Mouse (Mus musculus): ENCODE data around the gene Usp8. TPM values are rescaled to one million over a fixed set of nuclear protein-coding genes. Genes with fewer than 3 reads are reported as not detected.

The Usp8 gene
- polyA plus RNA-seq, 1 experiment: 18.6 TPM

DNA sequence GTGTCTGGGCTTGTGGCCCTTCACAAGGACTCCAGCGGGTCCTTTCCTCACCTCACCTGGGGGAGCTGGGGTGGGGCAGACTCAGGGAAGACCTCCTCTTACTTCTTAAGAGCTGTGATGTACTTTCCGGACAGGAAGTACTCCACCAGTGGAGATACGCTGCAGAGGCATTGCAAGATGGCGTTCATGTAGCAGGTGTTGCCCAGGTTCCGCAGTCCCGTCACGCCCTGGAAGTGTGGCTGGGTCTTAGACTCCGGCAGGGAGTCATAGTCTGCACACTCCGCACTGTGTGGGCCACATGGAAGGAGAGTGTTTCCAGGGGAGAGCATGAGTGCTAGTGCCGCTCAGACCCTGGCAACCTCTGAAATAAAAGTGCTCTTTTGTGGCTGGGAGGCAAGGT, 73.2 kb downstream of the Usp8 start:
- Histone ChIP-seq H3K4me2 (ENCODE audit: low read depth) (no peak overlapping the region), H3ac (ENCODE audit: control insufficient read depth, insufficient read length) (no peak overlapping the region), H3K36me3 (ENCODE audit: control insufficient read depth, insufficient read depth) (no peaks in the 10 kb centered on the region), H3K27me3 (ENCODE audit: control insufficient read depth, insufficient read depth, insufficient read length) (no peaks in the 10 kb centered on the region), H3K4me3 (no peak overlapping the region), H3K79me2 (ENCODE audit: control insufficient read depth, insufficient read depth) (no peaks in the 10 kb centered on the region)
- TF ChIP-seq SRF (IDR thresholded peaks at IDR 0.05; ENCODE audit: control insufficient read depth, insufficient read length, low read depth): no peak
- no peak for TF ChIP-seq TCF3 (IDR thresholded peaks at IDR 0.05; ENCODE audit: insufficient read length, low read depth)
- TF ChIP-seq POLR2A (IDR thresholded peaks at IDR 0.05; ENCODE audit: insufficient read length, low read depth): no peak
- TF ChIP-seq REST (IDR thresholded peaks at IDR 0.05; ENCODE audit: insufficient read depth, insufficient read length): no peak
- no peak for TF ChIP-seq POLR2AphosphoS2 (IDR thresholded peaks at IDR 0.05; ENCODE audit: insufficient read length, low read depth)

DNA sequence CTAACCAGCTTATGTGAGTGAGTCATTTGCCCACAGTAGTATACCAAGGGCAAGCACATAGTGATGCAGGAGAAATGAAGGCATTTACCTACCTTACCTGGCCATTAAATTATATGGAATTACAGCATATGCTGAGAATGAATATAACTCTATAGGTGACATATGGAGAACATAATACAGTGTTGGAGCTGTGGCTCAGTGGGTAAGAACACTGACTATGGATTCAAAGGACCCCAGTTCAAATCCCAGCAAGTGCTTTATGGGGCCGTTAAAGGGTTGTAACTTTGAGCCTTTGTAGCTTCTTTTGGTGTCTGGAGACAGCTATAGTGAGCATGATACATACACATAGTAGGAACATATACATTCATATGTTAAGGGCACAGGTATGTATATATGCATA, 74.3 kb downstream of the Usp8 start:
- TF ChIP-seq MAX (IDR thresholded peaks at IDR 0.05; ENCODE audit: low read depth) (no peak), E2F4 (IDR thresholded peaks at IDR 0.05; ENCODE audit: insufficient read depth) (no peak), CEBPB (IDR thresholded peaks at IDR 0.05; ENCODE audit: insufficient read depth, poor library complexity, severe bottlenecking) (no peak), REST (IDR thresholded peaks at IDR 0.05; ENCODE audit: insufficient read depth, insufficient read length) (no peak), MYOD1 (IDR thresholded peaks at IDR 0.05; ENCODE audit: control insufficient read depth in 1 of 3, insufficient read length in 2 of 3, low read depth in 2 of 3) (no peak), TCF3 (IDR thresholded peaks at IDR 0.05; ENCODE audit: insufficient read length, low read depth) (no peak), POLR2AphosphoS2 (IDR thresholded peaks at IDR 0.05; ENCODE audit: insufficient read length, low read depth) (no peak), TCF12 (IDR thresholded peaks at IDR 0.05; ENCODE audit: insufficient read depth, poor library complexity, severe bottlenecking) (no peak), SRF (IDR thresholded peaks at IDR 0.05; ENCODE audit: control insufficient read depth, insufficient read length, low read depth) (no peak), POLR2A (IDR thresholded peaks at IDR 0.05; ENCODE audit: insufficient read length, low read depth) (no peak), MYOG (IDR thresholded peaks at IDR 0.05; ENCODE audit: control insufficient read depth in 1 of 3, insufficient read depth in 1 of 3, insufficient read length in 2 of 3, low read depth in 2 of 3) (no peak), USF1 (IDR thresholded peaks at IDR 0.05; ENCODE audit: low read depth) (no peak)
- H3K4me3 ChIP-seq: no peak overlapping the region
- no peak overlapping the region for H3ac ChIP-seq (ENCODE audit: control insufficient read depth, insufficient read length)
- H3K27me3 ChIP-seq (ENCODE audit: control insufficient read depth, insufficient read depth, insufficient read length): no peaks in the 10 kb centered on the region
- H3K36me3 ChIP-seq (ENCODE audit: control insufficient read depth, insufficient read depth): no peaks in the 10 kb centered on the region
- no peak overlapping the region for H3K4me2 ChIP-seq (ENCODE audit: low read depth)
- no peaks in the 10 kb centered on the region for H3K79me2 ChIP-seq (ENCODE audit: control insufficient read depth, insufficient read depth)

DNA sequence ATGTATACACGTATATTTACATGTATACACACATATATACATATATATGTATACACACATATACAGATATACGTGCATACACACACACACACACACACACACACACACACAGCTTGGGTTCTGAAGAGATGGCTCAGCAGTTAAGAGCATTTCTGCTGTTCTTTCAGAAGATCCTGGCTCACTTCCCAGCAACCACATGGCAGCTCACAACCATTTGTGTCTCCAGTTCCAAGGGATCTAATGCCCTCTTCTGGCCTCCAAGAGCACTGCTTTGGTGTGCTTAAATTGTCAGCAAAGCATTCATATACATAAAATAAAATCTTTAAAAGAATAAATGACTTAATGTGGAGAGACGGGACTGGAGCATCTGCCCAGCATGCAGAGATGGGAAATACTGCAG, 75.3 kb downstream of the Usp8 start:
- Histone ChIP-seq H3K79me2 (ENCODE audit: control insufficient read depth, insufficient read depth) (no peaks in the 10 kb centered on the region), H3K27me3 (ENCODE audit: control insufficient read depth, insufficient read depth, insufficient read length) (no peaks in the 10 kb centered on the region), H3K4me2 (ENCODE audit: low read depth) (no peak overlapping the region), H3ac (ENCODE audit: control insufficient read depth, insufficient read length) (no peak overlapping the region), H3K4me3 (no peak overlapping the region), H3K36me3 (ENCODE audit: control insufficient read depth, insufficient read depth) (no peaks in the 10 kb centered on the region)
- peak; percentile 43 for TF ChIP-seq USF1 (IDR thresholded peaks at IDR 0.05; ENCODE audit: low read depth)
- TF ChIP-seq MYOD1 (IDR thresholded peaks at IDR 0.05; ENCODE audit: control insufficient read depth in 1 of 3, insufficient read length in 2 of 3, low read depth in 2 of 3): no peak

DNA sequence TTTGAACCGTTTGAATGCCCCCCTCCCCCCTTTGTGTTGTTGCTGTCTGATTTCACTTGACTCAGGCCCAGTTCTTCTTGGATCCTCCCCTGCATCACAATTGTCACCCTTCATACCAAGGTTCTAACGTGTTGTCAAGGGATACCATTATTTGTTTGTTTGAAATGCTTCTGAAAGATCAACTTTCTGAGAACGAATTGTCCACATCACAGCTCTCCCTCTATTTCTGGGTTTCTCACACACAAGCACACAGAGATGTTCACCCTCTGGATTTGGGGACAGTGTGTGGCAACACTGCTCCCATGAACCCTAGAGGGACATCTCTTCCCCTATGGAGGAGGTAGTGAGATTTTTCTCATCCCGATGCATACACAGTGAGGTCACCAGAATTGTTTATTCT, 76.2 kb downstream of the Usp8 start, which contains the start of gene Usp50:
TSS of gene Usp50 (minus strand) at position 101 of the 400 bp plus-strand sequence.
- no peaks in the 10 kb centered on the region for H3K27me3 ChIP-seq (ENCODE audit: control insufficient read depth, insufficient read depth, insufficient read length)
- TF ChIP-seq CEBPB (IDR thresholded peaks at IDR 0.05; ENCODE audit: insufficient read depth, poor library complexity, severe bottlenecking) (no peak), USF1 (IDR thresholded peaks at IDR 0.05; ENCODE audit: low read depth) (no peak), TCF3 (IDR thresholded peaks at IDR 0.05; ENCODE audit: insufficient read length, low read depth) (no peak), REST (IDR thresholded peaks at IDR 0.05; ENCODE audit: insufficient read depth, insufficient read length) (no peak), TCF12 (IDR thresholded peaks at IDR 0.05; ENCODE audit: insufficient read depth, poor library complexity, severe bottlenecking) (no peak), E2F4 (IDR thresholded peaks at IDR 0.05; ENCODE audit: insufficient read depth) (no peak), MAX (IDR thresholded peaks at IDR 0.05; ENCODE audit: low read depth) (no peak), MYOD1 (IDR thresholded peaks at IDR 0.05; ENCODE audit: control insufficient read depth in 1 of 3, insufficient read length in 2 of 3, low read depth in 2 of 3) (no peak)
- H3K4me2 ChIP-seq (ENCODE audit: low read depth): no peak within 1 kb of the TSS
- no peaks in the 10 kb centered on the region for H3K79me2 ChIP-seq (ENCODE audit: control insufficient read depth, insufficient read depth)
- H3K4me3 ChIP-seq: no peak within 1 kb of the TSS
- H3K36me3 ChIP-seq (ENCODE audit: control insufficient read depth, insufficient read depth): no peaks in the 10 kb centered on the region
- H3ac ChIP-seq (ENCODE audit: control insufficient read depth, insufficient read length): no peak within 1 kb of the TSS

DNA sequence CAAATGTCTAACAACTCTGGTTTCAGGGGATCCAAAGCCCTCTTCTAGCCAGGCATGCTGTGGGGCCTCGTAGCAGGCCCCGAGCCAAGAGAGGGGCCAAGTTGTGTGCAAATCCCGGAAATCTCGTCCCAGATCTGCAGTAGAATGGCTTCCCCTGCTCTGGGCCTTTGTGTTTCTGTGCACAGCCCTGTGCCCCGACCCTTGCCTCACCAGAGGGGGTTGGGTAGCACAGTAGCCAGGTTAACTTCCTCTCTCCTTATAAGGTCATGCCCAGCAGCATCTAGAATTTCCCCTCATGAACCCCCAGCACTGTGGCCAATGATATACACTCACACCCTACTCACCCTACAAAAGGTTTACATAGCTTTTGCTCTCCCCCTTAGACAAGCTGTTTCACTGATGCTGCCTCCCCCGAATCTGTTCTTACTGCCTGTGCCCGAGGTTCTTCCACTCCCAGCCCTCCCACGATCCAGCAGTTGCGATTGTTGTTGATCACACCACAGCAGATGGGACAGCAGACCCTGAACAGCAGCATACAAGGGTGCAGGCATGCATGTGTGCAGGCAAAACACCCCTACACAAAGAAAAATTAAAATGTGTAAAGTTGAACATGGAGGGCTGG, 80.7 kb downstream of the Usp8 start:
- Histone ChIP-seq H3K4me2 (ENCODE audit: low read depth) (no peak overlapping the region), H3ac (ENCODE audit: control insufficient read depth, insufficient read length) (no peak overlapping the region), H3K27me3 (ENCODE audit: control insufficient read depth, insufficient read depth, insufficient read length) (no peaks in the 10 kb centered on the region), H3K4me3 (no peak overlapping the region), H3K36me3 (ENCODE audit: control insufficient read depth, insufficient read depth) (peaks cover 12% of the 10 kb centered on the region), H3K79me2 (ENCODE audit: control insufficient read depth, insufficient read depth) (no peaks in the 10 kb centered on the region)
- peak; percentile 13 for TF ChIP-seq POLR2AphosphoS2 (IDR thresholded peaks at IDR 0.05; ENCODE audit: insufficient read length, low read depth)
- TF ChIP-seq TCF12 (IDR thresholded peaks at IDR 0.05; ENCODE audit: insufficient read depth, poor library complexity, severe bottlenecking): no peak
